Mouse (Mus musculus) CD8-positive naive resting alpha-beta T cell, adult 2 months (primary cell): ENCODE measurements around the gene Rpn1.

Experiments
- DNase-seq, 2 experiments: peaks; one replicate each; pipeline ENCODE4 v3.0.0; 2022; ENCODE audit warnings: low read depth in 2 of 2, low spot score in 2 of 2

The Rpn1 gene

GRCm38 (mm10) chr6:88084278-88085151 lies at the start of gene Rpn1:
Gene Rpn1, plus strand, starts transcription at chr6:88084482.
- DNase-seq, result peak; percentile 97 to 100

- no peak for DNase-seq
Measured at GRCm38 (mm10) chr6:88037471-88038045, 46.7 kb upstream of the Rpn1 start.

- DNase-seq, result no peak
Measured at GRCm38 (mm10) chr6:88039426-88039825, 44.9 kb upstream of the Rpn1 start.

GRCm38 (mm10) chr6:88041221-88041620 lies 43.1 kb upstream of the Rpn1 start:
- DNase-seq, result no peak

GRCm38 (mm10) chr6:88042336-88042735 lies 41.9 kb upstream of the Rpn1 start:
- DNase-seq, result no peak

GRCm38 (mm10) chr6:88044234-88044576 lies 40.1 kb upstream of the Rpn1 start:
- DNase-seq, result peak in 1 of 2 experiments; percentile 21

GRCm38 (mm10) chr6:88044577-88045405 lies 39.5 kb upstream of the Rpn1 start, which contains the start of gene Rab7:
Gene Rab7, minus strand, starts transcription at chr6:88045270.
- DNase-seq, result peak; percentile 88 to 92

- DNase-seq, result peak in 1 of 2 experiments; percentile 1
Measured at GRCm38 (mm10) chr6:88045406-88045766, 38.9 kb upstream of the Rpn1 start.

- DNase-seq, result no peak
Measured at GRCm38 (mm10) chr6:88047853-88048252, 36.4 kb upstream of the Rpn1 start.

- DNase-seq, result no peak
Measured at GRCm38 (mm10) chr6:88049008-88049407, 35.3 kb upstream of the Rpn1 start.

- DNase-seq, result no peak
Measured at GRCm38 (mm10) chr6:88051206-88051605, 33.1 kb upstream of the Rpn1 start.

- DNase-seq, result no peak
Measured at GRCm38 (mm10) chr6:88053228-88054080, 30.8 kb upstream of the Rpn1 start.

GRCm38 (mm10) chr6:88054081-88054835 lies 30.0 kb upstream of the Rpn1 start:
- no peak for DNase-seq

GRCm38 (mm10) chr6:88055663-88056062 lies 28.6 kb upstream of the Rpn1 start:
- DNase-seq, result no peak

GRCm38 (mm10) chr6:88056866-88057265 lies 27.4 kb upstream of the Rpn1 start:
- DNase-seq, result no peak

GRCm38 (mm10) chr6:88059903-88060302 lies 24.4 kb upstream of the Rpn1 start:
- DNase-seq, result no peak

GRCm38 (mm10) chr6:88060602-88061001 lies 23.7 kb upstream of the Rpn1 start:
- DNase-seq, result no peak

- no peak for DNase-seq
Measured at GRCm38 (mm10) chr6:88061406-88061805, 22.9 kb upstream of the Rpn1 start.

GRCm38 (mm10) chr6:88062398-88062797 lies 21.9 kb upstream of the Rpn1 start:
- DNase-seq, result no peak

GRCm38 (mm10) chr6:88064072-88064642 lies 20.1 kb upstream of the Rpn1 start:
- no peak for DNase-seq
